Mouse (Mus musculus): ENCODE results near the gene Retreg3. TPM values are rescaled to one million over a fixed set of nuclear protein-coding genes. Genes with fewer than 3 reads are reported as not detected.

Gene Retreg3
- polyA plus RNA-seq, 1 experiment, result 41.2 TPM

- H3K27me3 ChIP-seq (ENCODE audit: control insufficient read depth, insufficient read depth, insufficient read length), result no peaks in the 10 kb centered on the region
- H3K4me2 ChIP-seq (ENCODE audit: low read depth), result no peak within 1 kb of the TSS
- no peak within 1 kb of the TSS for H3ac ChIP-seq (ENCODE audit: control insufficient read depth, insufficient read length)
- no peak within 1 kb of the TSS for H3K4me3 ChIP-seq
- H3K79me2 ChIP-seq (ENCODE audit: control insufficient read depth, insufficient read depth), result no peaks in the 10 kb centered on the region
- no peaks in the 10 kb centered on the region for H3K36me3 ChIP-seq (ENCODE audit: control insufficient read depth, insufficient read depth)
- TF ChIP-seq MYOG (IDR thresholded peaks at IDR 0.05; ENCODE audit: control insufficient read depth in 1 of 3, insufficient read depth in 1 of 3, insufficient read length in 2 of 3, low read depth in 2 of 3) (no peak), TCF12 (IDR thresholded peaks at IDR 0.05; ENCODE audit: insufficient read depth, poor library complexity, severe bottlenecking) (no peak), E2F4 (IDR thresholded peaks at IDR 0.05; ENCODE audit: insufficient read depth) (no peak), MAX (IDR thresholded peaks at IDR 0.05; ENCODE audit: low read depth) (no peak), REST (IDR thresholded peaks at IDR 0.05; ENCODE audit: insufficient read depth, insufficient read length) (no peak), TCF3 (IDR thresholded peaks at IDR 0.05; ENCODE audit: insufficient read length, low read depth) (no peak), SRF (IDR thresholded peaks at IDR 0.05; ENCODE audit: control insufficient read depth, insufficient read length, low read depth) (no peak), POLR2AphosphoS2 (IDR thresholded peaks at IDR 0.05; ENCODE audit: insufficient read length, low read depth) (no peak), USF1 (IDR thresholded peaks at IDR 0.05; ENCODE audit: low read depth) (no peak), CEBPB (IDR thresholded peaks at IDR 0.05; ENCODE audit: insufficient read depth, poor library complexity, severe bottlenecking) (no peak), POLR2A (IDR thresholded peaks at IDR 0.05; ENCODE audit: insufficient read length, low read depth) (no peak)
These were observed 36.2 kb upstream of the Retreg3 start, which contains the start of gene Tubg2 for GRCm38 (mm10) chr11:101155728-101156371. TSS of gene Tubg2 (plus strand) at chr11:101155907.

GRCm38 (mm10) chr11:101155151-101155550 lies 35.5 kb upstream of the Retreg3 start:
- no peaks in the 10 kb centered on the region for H3K36me3 ChIP-seq (ENCODE audit: control insufficient read depth, insufficient read depth)
- TF ChIP-seq SRF (IDR thresholded peaks at IDR 0.05; ENCODE audit: control insufficient read depth, insufficient read length, low read depth), result no peak
- TF ChIP-seq REST (IDR thresholded peaks at IDR 0.05; ENCODE audit: insufficient read depth, insufficient read length), result no peak
- no peak for TF ChIP-seq POLR2A (IDR thresholded peaks at IDR 0.05; ENCODE audit: insufficient read length, low read depth)
- TF ChIP-seq MYOG (IDR thresholded peaks at IDR 0.05; ENCODE audit: control insufficient read depth in 1 of 3, insufficient read depth in 1 of 3, insufficient read length in 2 of 3, low read depth in 2 of 3), result no peak
- no peaks in the 10 kb centered on the region for H3K79me2 ChIP-seq (ENCODE audit: control insufficient read depth, insufficient read depth)

GRCm38 (mm10) chr11:101154648-101155047 lies 35.0 kb upstream of the Retreg3 start:
- no peak overlapping the region for H3K4me3 ChIP-seq
- no peaks in the 10 kb centered on the region for H3K79me2 ChIP-seq (ENCODE audit: control insufficient read depth, insufficient read depth)
- H3K36me3 ChIP-seq (ENCODE audit: control insufficient read depth, insufficient read depth), result no peaks in the 10 kb centered on the region
- no peaks in the 10 kb centered on the region for H3K27me3 ChIP-seq (ENCODE audit: control insufficient read depth, insufficient read depth, insufficient read length)
- no peak overlapping the region for H3K4me2 ChIP-seq (ENCODE audit: low read depth)
- H3ac ChIP-seq (ENCODE audit: control insufficient read depth, insufficient read length), result no peak overlapping the region
- no peak for TF ChIP-seq CEBPB (IDR thresholded peaks at IDR 0.05; ENCODE audit: insufficient read depth, poor library complexity, severe bottlenecking)
- no peak for TF ChIP-seq MYOG (IDR thresholded peaks at IDR 0.05; ENCODE audit: control insufficient read depth in 1 of 3, insufficient read depth in 1 of 3, insufficient read length in 2 of 3, low read depth in 2 of 3)
- TF ChIP-seq REST (IDR thresholded peaks at IDR 0.05; ENCODE audit: insufficient read depth, insufficient read length), result no peak
- no peak for TF ChIP-seq TCF3 (IDR thresholded peaks at IDR 0.05; ENCODE audit: insufficient read length, low read depth)
- no peak for TF ChIP-seq MYOD1 (IDR thresholded peaks at IDR 0.05; ENCODE audit: control insufficient read depth in 1 of 3, insufficient read length in 2 of 3, low read depth in 2 of 3)
- TF ChIP-seq USF1 (IDR thresholded peaks at IDR 0.05; ENCODE audit: low read depth), result no peak
- no peak for TF ChIP-seq POLR2A (IDR thresholded peaks at IDR 0.05; ENCODE audit: insufficient read length, low read depth)
- no peak for TF ChIP-seq E2F4 (IDR thresholded peaks at IDR 0.05; ENCODE audit: insufficient read depth)
- TF ChIP-seq POLR2AphosphoS2 (IDR thresholded peaks at IDR 0.05; ENCODE audit: insufficient read length, low read depth), result no peak

More at GRCm38 (mm10) chr11:101155151-101155550, 35.5 kb upstream of the Retreg3 start:
- Histone ChIP-seq H3K27me3 (ENCODE audit: control insufficient read depth, insufficient read depth, insufficient read length) (no peaks in the 10 kb centered on the region), H3ac (ENCODE audit: control insufficient read depth, insufficient read length) (no peak overlapping the region), H3K4me3 (no peak overlapping the region), H3K4me2 (ENCODE audit: low read depth) (no peak overlapping the region)

GRCm38 (mm10) chr11:101152825-101153224 lies 33.1 kb upstream of the Retreg3 start:
- Histone ChIP-seq H3K36me3 (ENCODE audit: control insufficient read depth, insufficient read depth) (no peaks in the 10 kb centered on the region), H3K4me2 (ENCODE audit: low read depth) (no peak overlapping the region), H3ac (ENCODE audit: control insufficient read depth, insufficient read length) (no peak overlapping the region), H3K4me3 (no peak overlapping the region), H3K79me2 (ENCODE audit: control insufficient read depth, insufficient read depth) (no peaks in the 10 kb centered on the region), H3K27me3 (ENCODE audit: control insufficient read depth, insufficient read depth, insufficient read length) (no peaks in the 10 kb centered on the region)
- TF ChIP-seq TCF12 (IDR thresholded peaks at IDR 0.05; ENCODE audit: insufficient read depth, poor library complexity, severe bottlenecking), result no peak
- no peak for TF ChIP-seq SRF (IDR thresholded peaks at IDR 0.05; ENCODE audit: control insufficient read depth, insufficient read length, low read depth)
- TF ChIP-seq MYOG (IDR thresholded peaks at IDR 0.05; ENCODE audit: control insufficient read depth in 1 of 3, insufficient read depth in 1 of 3, insufficient read length in 2 of 3, low read depth in 2 of 3), result no peak
- TF ChIP-seq CEBPB (IDR thresholded peaks at IDR 0.05; ENCODE audit: insufficient read depth, poor library complexity, severe bottlenecking), result no peak
- TF ChIP-seq POLR2AphosphoS2 (IDR thresholded peaks at IDR 0.05; ENCODE audit: insufficient read length, low read depth), result no peak
- TF ChIP-seq POLR2A (IDR thresholded peaks at IDR 0.05; ENCODE audit: insufficient read length, low read depth), result no peak
- no peak for TF ChIP-seq TCF3 (IDR thresholded peaks at IDR 0.05; ENCODE audit: insufficient read length, low read depth)
- no peak for TF ChIP-seq MAX (IDR thresholded peaks at IDR 0.05; ENCODE audit: low read depth)
- TF ChIP-seq REST (IDR thresholded peaks at IDR 0.05; ENCODE audit: insufficient read depth, insufficient read length), result no peak
- no peak for TF ChIP-seq E2F4 (IDR thresholded peaks at IDR 0.05; ENCODE audit: insufficient read depth)
- no peak for TF ChIP-seq USF1 (IDR thresholded peaks at IDR 0.05; ENCODE audit: low read depth)
- TF ChIP-seq MYOD1 (IDR thresholded peaks at IDR 0.05; ENCODE audit: control insufficient read depth in 1 of 3, insufficient read length in 2 of 3, low read depth in 2 of 3), result no peak

GRCm38 (mm10) chr11:101151063-101151462 lies 31.4 kb upstream of the Retreg3 start:
- Histone ChIP-seq H3K27me3 (ENCODE audit: control insufficient read depth, insufficient read depth, insufficient read length) (no peaks in the 10 kb centered on the region), H3K4me2 (ENCODE audit: low read depth) (no peak overlapping the region), H3K36me3 (ENCODE audit: control insufficient read depth, insufficient read depth) (no peaks in the 10 kb centered on the region), H3K79me2 (ENCODE audit: control insufficient read depth, insufficient read depth) (no peaks in the 10 kb centered on the region), H3ac (ENCODE audit: control insufficient read depth, insufficient read length) (no peak overlapping the region), H3K4me3 (no peak overlapping the region)
- TF ChIP-seq POLR2AphosphoS2 (IDR thresholded peaks at IDR 0.05; ENCODE audit: insufficient read length, low read depth), result no peak
- no peak for TF ChIP-seq MAX (IDR thresholded peaks at IDR 0.05; ENCODE audit: low read depth)
- no peak for TF ChIP-seq USF1 (IDR thresholded peaks at IDR 0.05; ENCODE audit: low read depth)
- TF ChIP-seq MYOD1 (IDR thresholded peaks at IDR 0.05; ENCODE audit: control insufficient read depth in 1 of 3, insufficient read length in 2 of 3, low read depth in 2 of 3), result no peak
- no peak for TF ChIP-seq TCF3 (IDR thresholded peaks at IDR 0.05; ENCODE audit: insufficient read length, low read depth)
- no peak for TF ChIP-seq REST (IDR thresholded peaks at IDR 0.05; ENCODE audit: insufficient read depth, insufficient read length)
- no peak for TF ChIP-seq E2F4 (IDR thresholded peaks at IDR 0.05; ENCODE audit: insufficient read depth)
- TF ChIP-seq MYOG (IDR thresholded peaks at IDR 0.05; ENCODE audit: control insufficient read depth in 1 of 3, insufficient read depth in 1 of 3, insufficient read length in 2 of 3, low read depth in 2 of 3), result no peak
- no peak for TF ChIP-seq TCF12 (IDR thresholded peaks at IDR 0.05; ENCODE audit: insufficient read depth, poor library complexity, severe bottlenecking)
- TF ChIP-seq SRF (IDR thresholded peaks at IDR 0.05; ENCODE audit: control insufficient read depth, insufficient read length, low read depth), result no peak

All from myocyte (in vitro differentiated cells).